Mouse (Mus musculus) limb, embryonic 11.5 days (tissue): ENCODE results near the gene Zfp316. TPM values are rescaled to one million over a fixed set of nuclear protein-coding genes. Genes with fewer than 3 reads are reported as not detected.

Source experiments
- polyA plus RNA-seq: library from polyadenylated mRNA; unstranded; fragments of >200 nt; fragmentation: Nextera tagmentation; extraction: Ambion mirVana; gene quantifications from 2 replicates; pipeline ENCODE4 v1.2.1, GENCODE M21; 2014

Gene Zfp316
- polyA plus RNA-seq, 1 experiment from 2014 or later, result 2.0 TPM

Other genes with a start within 250 kb of the Zfp316 start
- 36.6 and 37.7 TPM in 2 replicates for gene Rnf216, start 157.0 kb downstream of the Zfp316 start, polyA plus RNA-seq
- not detected in 2 replicates for gene Olfr718-ps1, start 122.4 kb downstream of the Zfp316 start, polyA plus RNA-seq
- 13.3 and 15.6 TPM in 2 replicates for gene Rbak, start 89.2 kb downstream of the Zfp316 start, polyA plus RNA-seq
- not detected in 2 replicates for gene Spdye4b, start 89.0 kb downstream of the Zfp316 start, polyA plus RNA-seq
- gene Spdye4a, start 43.1 kb downstream of the Zfp316 start, polyA plus RNA-seq, result not detected in 2 replicates
- 20.8 and 23.3 TPM in 2 replicates for gene Zfp12, start 34.9 kb downstream of the Zfp316 start, polyA plus RNA-seq
- 0.08 TPM in 1 of 2 replicates, not detected in the other for gene Zfp853, start 23.6 kb upstream of the Zfp316 start, polyA plus RNA-seq
- gene E130309D02Rik, start 45.3 kb upstream of the Zfp316 start, polyA plus RNA-seq, result 52.5 and 53.4 TPM in 2 replicates
- gene Zdhhc4, start 59.2 kb upstream of the Zfp316 start, polyA plus RNA-seq, result 74.1 and 75.1 TPM in 2 replicates
- gene Grid2ip, start 87.3 kb upstream of the Zfp316 start, polyA plus RNA-seq, result 0.31 and 0.88 TPM in 2 replicates
- 265 and 281 TPM in 2 replicates for gene Kdelr2, start 133.8 kb upstream of the Zfp316 start, polyA plus RNA-seq
- gene Daglb, start 194.6 kb upstream of the Zfp316 start, polyA plus RNA-seq, result 9.2 and 9.4 TPM in 2 replicates